Comparison of ENCODE assay signal across 22 mouse cellular contexts in the genomic region with DNA sequence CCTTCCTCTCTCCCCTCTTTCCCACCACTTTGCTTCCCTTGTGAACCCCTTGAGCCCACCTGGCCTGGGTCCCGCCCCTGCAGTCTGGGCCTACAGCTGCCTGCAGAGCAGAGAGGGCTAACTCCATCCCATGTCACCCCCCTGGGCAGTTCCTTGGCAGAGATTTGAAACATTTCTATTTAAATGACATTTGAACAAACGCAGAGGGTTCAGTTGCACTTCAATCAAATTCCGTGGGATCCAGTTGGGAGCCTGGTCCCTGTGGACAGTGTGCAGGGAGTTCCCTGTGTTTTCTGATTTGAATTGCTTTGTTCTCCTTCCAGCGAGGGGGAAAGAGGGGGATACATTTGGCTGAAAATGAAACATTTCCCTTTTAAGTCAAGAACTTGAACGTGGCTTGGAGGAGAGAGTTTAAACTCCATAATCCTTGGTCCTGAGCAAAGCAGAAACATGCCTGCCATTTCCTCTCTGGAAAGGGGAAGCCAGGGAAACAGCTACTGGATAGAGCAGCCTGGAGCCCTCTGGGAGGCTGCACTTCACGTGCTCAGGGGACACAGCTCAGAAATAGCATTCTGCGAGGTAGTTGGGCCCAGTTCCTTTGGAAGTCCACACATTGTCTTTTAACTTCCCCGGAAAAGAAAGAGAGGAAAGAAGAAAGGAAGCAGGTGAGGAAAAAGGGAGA. TPM values are rescaled to one million over a fixed set of nuclear protein-coding genes. Genes with fewer than 3 reads are reported as not detected.
DNase-seq lines count a peak whose midpoint lies in the region; ATAC-seq and TF ChIP-seq lines count a peak whose summit lies in the region.
"Had no signal": no experiment of that assay in that cellular context is flagged by ENCODE, and none has a peak within 500 bp of the region (broad histone marks: within the 10 kb centered on the region; RNA-seq: fewer than 3 reads in every experiment).

No protein-coding gene starts in this region.

- no peak overlapping the region for H3K4me3 ChIP-seq in neural tube, embryonic 13.5 days
- no peak overlapping the region for H3K4me3 ChIP-seq in forebrain, postnatal 0 days (ENCODE audit: low read depth, low read length)
- no peak overlapping the region for H3K4me3 ChIP-seq in neural tube, embryonic 15.5 days (replicated peaks)
- H3K4me3 ChIP-seq: heart, embryonic 10.5 days; liver, embryonic 15.5 days had no signal

- peaks cover 15% of the 10 kb centered on the region for H3K4me1 ChIP-seq in neural tube, embryonic 13.5 days (replicated peaks)
- H3K4me1 ChIP-seq in forebrain, postnatal 0 days (ENCODE audit: insufficient read depth): no peaks in the 10 kb centered on the region
- no peaks in the 10 kb centered on the region for H3K4me1 ChIP-seq in neural tube, embryonic 15.5 days
- H3K4me1 ChIP-seq: liver, embryonic 15.5 days had no signal

- H3K27ac ChIP-seq in neural tube, embryonic 13.5 days (replicated peaks): 0 out of 2 replicates have a peak overlapping the region, but pooled peaks have one; percentile 30
- peak overlapping the region; percentile 50 for H3K27ac ChIP-seq in forebrain, postnatal 0 days (ENCODE audit: low read depth, low read length)
- H3K27ac ChIP-seq in neural tube, embryonic 15.5 days (replicated peaks): peak overlapping the region; percentile 11; the same call in 1 of the 2 replicates
- H3K27ac ChIP-seq: heart, embryonic 10.5 days; liver, embryonic 15.5 days had no signal

- H3K9ac ChIP-seq in neural tube, embryonic 13.5 days: no peak overlapping the region
- no peak overlapping the region for H3K9ac ChIP-seq in forebrain, postnatal 0 days
- H3K9ac ChIP-seq in neural tube, embryonic 15.5 days (replicated peaks): no peak overlapping the region
- H3K9ac ChIP-seq: liver, embryonic 15.5 days had no signal

- H3K27me3 ChIP-seq in neural tube, embryonic 13.5 days: no peaks in the 10 kb centered on the region
- no peaks in the 10 kb centered on the region for H3K27me3 ChIP-seq in forebrain, postnatal 0 days (ENCODE audit: insufficient read depth, low read length)
- no peaks in the 10 kb centered on the region for H3K27me3 ChIP-seq in neural tube, embryonic 15.5 days (replicated peaks)
- H3K27me3 ChIP-seq: liver, embryonic 15.5 days had no signal

- DNase-seq in neural tube, embryonic 10.5 days (ENCODE audit: extremely low spot score, low spot score): no peak
- DNase-seq in forebrain, postnatal 0 days: no peak
- peak; percentile 22 for DNase-seq in lung, postnatal 36 days
- DNase-seq in adrenal gland, postnatal 36 days: no peak
- DNase-seq: cerebellum, adult 11 months; kidney, adult 11 months; kidney, postnatal 25 days; right cerebral cortex, postnatal 25 days had no signal

- no peaks in the 10 kb centered on the region for H3K9me3 ChIP-seq in neural tube, embryonic 13.5 days
- H3K9me3 ChIP-seq in forebrain, postnatal 0 days (ENCODE audit: low read length): no peaks in the 10 kb centered on the region
- no peaks in the 10 kb centered on the region for H3K9me3 ChIP-seq in neural tube, embryonic 15.5 days (replicated peaks)
- H3K9me3 ChIP-seq: heart, embryonic 10.5 days; liver, embryonic 15.5 days had no signal

- 0 out of 2 replicates have a peak, but pooled peaks have one; percentile 23 for ATAC-seq in neural tube, embryonic 13.5 days (ENCODE audit: low read depth)
- peak; percentile 60 for ATAC-seq in forebrain, postnatal 0 days
- ATAC-seq in neural tube, embryonic 15.5 days (ENCODE audit: low FRiP score): no peak
- no peak for ATAC-seq in granulocyte monocyte progenitor cell, adult 5-6 weeks (replicated peaks; ENCODE audit: poor library complexity, severe bottlenecking)
- no peak for ATAC-seq in megakaryocyte progenitor cell, adult 5-6 weeks (replicated peaks; ENCODE audit: poor library complexity)

- H3K36me3 ChIP-seq in neural tube, embryonic 13.5 days: no peaks in the 10 kb centered on the region
- H3K36me3 ChIP-seq in forebrain, postnatal 0 days (ENCODE audit: insufficient read depth): no peaks in the 10 kb centered on the region
- H3K36me3 ChIP-seq in neural tube, embryonic 15.5 days: no peaks in the 10 kb centered on the region
- H3K36me3 ChIP-seq: heart, embryonic 10.5 days; liver, embryonic 15.5 days had no signal

- H3K4me2 ChIP-seq in neural tube, embryonic 13.5 days: no peak overlapping the region
- no peak overlapping the region for H3K4me2 ChIP-seq in forebrain, postnatal 0 days (ENCODE audit: low read depth)
- H3K4me2 ChIP-seq in neural tube, embryonic 15.5 days: no peak overlapping the region
- H3K4me2 ChIP-seq: liver, embryonic 15.5 days had no signal

- no peak for TF ChIP-seq CTCF in forebrain, postnatal 0 days (IDR thresholded peaks at IDR 0.05; ENCODE audit: low read depth)

- WGBS in neural tube, embryonic 13.5 days: 22% methylated on average over 8 of the region's 8 CpGs
- 21% methylated on average over 8 of the region's 8 CpGs for WGBS in forebrain, postnatal 0 days
- 27% methylated on average over 8 of the region's 8 CpGs for WGBS in neural tube, embryonic 15.5 days

RNA-seq across cellular contexts. Expression of gene E030025P04Rik, which starts 55.6 kb away (rescaled TPM):
- not detected in 2 replicates for polyA plus RNA-seq in neural tube, embryonic 13.5 days (2015; fragmentation: Nextera tagmentation; extraction: Ambion mirVana)
- total RNA-seq in forebrain, postnatal 0 days (2014; rRNA removed): not detected in 2 replicates
- not detected in 2 replicates for polyA plus RNA-seq in forebrain, postnatal 0 days (2015; fragmentation: Nextera tagmentation; extraction: Ambion mirVana)
- not detected in 2 replicates for polyA plus RNA-seq in neural tube, embryonic 15.5 days (2015; fragmentation: Nextera tagmentation; extraction: Ambion mirVana)
- total RNA-seq in granulocyte monocyte progenitor cell, adult 5-6 weeks (2014; fragmentation: Nextera tagmentation): not detected in 2 replicates
- not detected in 2 replicates for total RNA-seq in granulocyte monocyte progenitor cell, adult 5-6 weeks (2017)
- not detected for total RNA-seq in adrenal gland, postnatal 36 days (2021)
- total RNA-seq in megakaryocyte progenitor cell, adult 5-6 weeks (2015): not detected in 2 replicates
- total RNA-seq in megakaryocyte progenitor cell, adult 5-6 weeks (2017): not detected in 2 replicates
- total RNA-seq: adrenal gland, postnatal 4 days; common myeloid progenitor, adult 5-6 weeks; gastrocnemius, adult 8-10 months; heart, postnatal 25 days; layer of hippocampus, postnatal 25 days; MEL had no signal
- polyA plus RNA-seq: heart, embryonic 10.5 days; limb, embryonic 11.5 days; liver, embryonic 15.5 days; thymus, postnatal 0 days had no signal

Comparison
In these comparisons a context has a peak if more than half of its experiments do, and no peak if none do; other contexts are left out.
1. ATAC-seq: peak in neural tube, embryonic 13.5 days (single experiment) and forebrain, postnatal 0 days (single experiment); none in neural tube, embryonic 15.5 days (single experiment), granulocyte monocyte progenitor cell, adult 5-6 weeks (single experiment) and megakaryocyte progenitor cell, adult 5-6 weeks (single experiment).
2. Peak in every context shown above with its lines, with median percentiles within 50 percentile points of each other: H3K27ac ChIP-seq.